Mouse (Mus musculus): ENCODE measurements around the gene Ltbp1. TPM values are rescaled to one million over a fixed set of nuclear protein-coding genes. Genes with fewer than 3 reads are reported as not detected.

The Ltbp1 gene
- polyA plus RNA-seq, 1 experiment from 2014 or later, result 30.2 TPM

- Histone ChIP-seq H3K27me3 (ENCODE audit: insufficient read depth, low read length) (no peaks in the 10 kb centered on the region), H3K27ac (no peak overlapping the region), H3K4me3 (replicated peaks; ENCODE audit: low read depth, low read length) (no peak overlapping the region), H3K4me1 (replicated peaks; ENCODE audit: insufficient read depth, low read length) (peaks cover 18% of the 10 kb centered on the region), H3K4me2 (ENCODE audit: low read length) (peak overlapping the region; percentile 30; the same call in 1 of the 2 replicates), H3K9me3 (replicated peaks; ENCODE audit: low read length) (no peaks in the 10 kb centered on the region), H3K36me3 (ENCODE audit: insufficient read depth, low read length) (no peaks in the 10 kb centered on the region), H3K9ac (ENCODE audit: low read depth, low read length) (no peak overlapping the region)
- 12% methylated on average over 8 of the region's 8 CpGs for WGBS
- TF ChIP-seq CTCF (IDR thresholded peaks at IDR 0.05; ENCODE audit: low read depth), result peak; percentile 15; the same call in 1 of the 2 replicates
- ATAC-seq (replicated peaks; ENCODE audit: low FRiP score, low read depth) (no peak; the same call in 1 of the 2 replicates), DNase-seq (ENCODE audit: low spot score) (peak; percentile 87)
Observed at GRCm38 (mm10) chr17:75067314-75067713, 61.9 kb downstream of the Ltbp1 start.

GRCm38 (mm10) chr17:75069232-75069631, 63.9 kb downstream of the Ltbp1 start:
- Histone ChIP-seq H3K27me3 (ENCODE audit: insufficient read depth, low read length) (no peaks in the 10 kb centered on the region), H3K27ac (no peak overlapping the region), H3K9ac (ENCODE audit: low read depth, low read length) (no peak overlapping the region), H3K4me1 (replicated peaks; ENCODE audit: insufficient read depth, low read length) (peaks cover 27% of the 10 kb centered on the region), H3K9me3 (replicated peaks; ENCODE audit: low read length) (no peaks in the 10 kb centered on the region), H3K4me2 (ENCODE audit: low read length) (no peak overlapping the region), H3K4me3 (replicated peaks; ENCODE audit: low read depth, low read length) (no peak overlapping the region), H3K36me3 (ENCODE audit: insufficient read depth, low read length) (no peaks in the 10 kb centered on the region)
- no peak for TF ChIP-seq CTCF (IDR thresholded peaks at IDR 0.05; ENCODE audit: low read depth)
- ATAC-seq (replicated peaks; ENCODE audit: low FRiP score, low read depth), result no peak
- DNase-seq (ENCODE audit: low spot score), result no peak
- 60% methylated on average over 5 of the region's 5 CpGs for WGBS

GRCm38 (mm10) chr17:75071174-75071573, 65.8 kb downstream of the Ltbp1 start:
- no peak for ATAC-seq (replicated peaks; ENCODE audit: low FRiP score, low read depth)
- peaks cover 27% of the 10 kb centered on the region for H3K4me1 ChIP-seq (replicated peaks; ENCODE audit: insufficient read depth, low read length)

GRCm38 (mm10) chr17:75071749-75072148, 66.4 kb downstream of the Ltbp1 start:
- no peaks in the 10 kb centered on the region for H3K27me3 ChIP-seq (ENCODE audit: insufficient read depth, low read length)
- WGBS, result 92% methylated on average over 2 of the region's 2 CpGs
- ATAC-seq (replicated peaks; ENCODE audit: low FRiP score, low read depth), result no peak; the same call in 1 of the 2 replicates

More at GRCm38 (mm10) chr17:75071174-75071573, 65.8 kb downstream of the Ltbp1 start:
- TF ChIP-seq CTCF (IDR thresholded peaks at IDR 0.05; ENCODE audit: low read depth), result no peak
- Histone ChIP-seq H3K9me3 (replicated peaks; ENCODE audit: low read length) (no peaks in the 10 kb centered on the region), H3K27ac (no peak overlapping the region), H3K4me3 (replicated peaks; ENCODE audit: low read depth, low read length) (no peak overlapping the region), H3K36me3 (ENCODE audit: insufficient read depth, low read length) (no peaks in the 10 kb centered on the region), H3K9ac (ENCODE audit: low read depth, low read length) (no peak overlapping the region), H3K4me2 (ENCODE audit: low read length) (no peak overlapping the region), H3K27me3 (ENCODE audit: insufficient read depth, low read length) (no peaks in the 10 kb centered on the region)
- WGBS, result 25% methylated on average over 2 of the region's 2 CpGs
- DNase-seq (ENCODE audit: low spot score), result no peak

GRCm38 (mm10) chr17:75073887-75074286, 68.5 kb downstream of the Ltbp1 start:
- H3K4me1 ChIP-seq (replicated peaks; ENCODE audit: insufficient read depth, low read length), result peaks cover 17% of the 10 kb centered on the region; the same call in 1 of the 2 replicates
- no peaks in the 10 kb centered on the region for H3K27me3 ChIP-seq (ENCODE audit: insufficient read depth, low read length)
- no peaks in the 10 kb centered on the region for H3K36me3 ChIP-seq (ENCODE audit: insufficient read depth, low read length)
- H3K4me2 ChIP-seq (ENCODE audit: low read length), result no peak overlapping the region
- 0 out of 2 replicates have a peak, but pooled peaks have one; percentile 25 for ATAC-seq (replicated peaks; ENCODE audit: low FRiP score, low read depth)
- no peak for TF ChIP-seq CTCF (IDR thresholded peaks at IDR 0.05; ENCODE audit: low read depth)
- peak overlapping the region; percentile 15; the same call in 1 of the 2 replicates for H3K27ac ChIP-seq
- no peaks in the 10 kb centered on the region for H3K9me3 ChIP-seq (replicated peaks; ENCODE audit: low read length)
- no peak overlapping the region for H3K4me3 ChIP-seq (replicated peaks; ENCODE audit: low read depth, low read length)
- WGBS, result 23% methylated on average over 8 of the region's 8 CpGs
- H3K9ac ChIP-seq (ENCODE audit: low read depth, low read length), result no peak overlapping the region
- peak; percentile 61 for DNase-seq (ENCODE audit: low spot score)

More at GRCm38 (mm10) chr17:75071749-75072148, 66.4 kb downstream of the Ltbp1 start:
- Histone ChIP-seq H3K4me3 (replicated peaks; ENCODE audit: low read depth, low read length) (no peak overlapping the region), H3K4me2 (ENCODE audit: low read length) (no peak overlapping the region), H3K9ac (ENCODE audit: low read depth, low read length) (no peak overlapping the region), H3K4me1 (replicated peaks; ENCODE audit: insufficient read depth, low read length) (peaks cover 27% of the 10 kb centered on the region), H3K9me3 (replicated peaks; ENCODE audit: low read length) (no peaks in the 10 kb centered on the region), H3K36me3 (ENCODE audit: insufficient read depth, low read length) (no peaks in the 10 kb centered on the region), H3K27ac (no peak overlapping the region)
- no peak for TF ChIP-seq CTCF (IDR thresholded peaks at IDR 0.05; ENCODE audit: low read depth)
- DNase-seq (ENCODE audit: low spot score), result no peak

GRCm38 (mm10) chr17:75074978-75075699, 69.8 kb downstream of the Ltbp1 start:
- Histone ChIP-seq H3K4me1 (replicated peaks; ENCODE audit: insufficient read depth, low read length) (peaks cover 17% of the 10 kb centered on the region; the same call in 1 of the 2 replicates), H3K27me3 (ENCODE audit: insufficient read depth, low read length) (no peaks in the 10 kb centered on the region), H3K9me3 (replicated peaks; ENCODE audit: low read length) (no peaks in the 10 kb centered on the region), H3K36me3 (ENCODE audit: insufficient read depth, low read length) (no peaks in the 10 kb centered on the region), H3K27ac (no peak overlapping the region), H3K4me2 (ENCODE audit: low read length) (no peak overlapping the region), H3K9ac (ENCODE audit: low read depth, low read length) (no peak overlapping the region), H3K4me3 (replicated peaks; ENCODE audit: low read depth, low read length) (no peak overlapping the region)
- DNase-seq (ENCODE audit: low spot score) (no peak), ATAC-seq (replicated peaks; ENCODE audit: low FRiP score, low read depth) (no peak)
- WGBS, result 78% methylated on average over 19 of the region's 19 CpGs
- TF ChIP-seq CTCF (IDR thresholded peaks at IDR 0.05; ENCODE audit: low read depth), result peak; percentile 44; the same call in 1 of the 2 replicates
